Mouse (Mus musculus): ENCODE data around the gene Pcsk5.

DNA sequence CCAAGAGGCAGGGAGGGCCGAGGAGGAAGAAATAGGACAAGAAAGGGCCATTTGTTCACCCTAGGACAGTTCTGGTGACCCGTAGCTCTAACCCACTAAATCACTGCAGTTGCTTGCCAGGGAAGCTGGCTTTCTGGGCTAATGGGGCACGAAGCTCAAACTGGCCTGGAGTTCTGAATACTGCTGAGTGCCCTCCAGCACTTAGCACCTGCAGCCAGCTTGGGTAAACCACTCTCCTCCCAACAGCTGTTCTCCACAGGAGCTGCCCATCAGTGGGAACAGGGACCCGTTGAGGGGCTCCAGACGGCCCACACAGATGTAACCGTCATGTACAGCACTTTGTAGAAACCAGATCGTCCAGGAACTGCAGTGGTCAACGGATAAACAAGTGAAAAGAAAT lies 246.1 kb downstream of the Pcsk5 start:
- TF ChIP-seq CTCF (conservative IDR thresholded peaks at IDR 0.05 in 1 of 2, IDR thresholded peaks at IDR 0.05 in 1 of 2; ENCODE audit: low read depth in 2 of 2, low read length in 2 of 2): no peak
- TF ChIP-seq EP300 (IDR thresholded peaks at IDR 0.05; ENCODE audit: low read length): no peak
- TF ChIP-seq E2F4 (IDR thresholded peaks at IDR 0.05; ENCODE audit: insufficient replicate concordance, low read depth, low read length): no peak
- TF ChIP-seq SMC3 (IDR thresholded peaks at IDR 0.05; ENCODE audit: low read depth, low read length): no peak
- no peak for TF ChIP-seq POLR2A (IDR thresholded peaks at IDR 0.05; ENCODE audit: low read depth, low read length)
- no peak for TF ChIP-seq CHD2 (IDR thresholded peaks at IDR 0.05; ENCODE audit: low read length)
- no peak for TF ChIP-seq MEF2A (IDR thresholded peaks at IDR 0.05; ENCODE audit: borderline replicate concordance, low read depth, low read length)
- TF ChIP-seq CHD1 (IDR thresholded peaks at IDR 0.05; ENCODE audit: low read depth, low read length): no peak
- TF ChIP-seq POLR2AphosphoS2 (IDR thresholded peaks at IDR 0.05; ENCODE audit: low read depth, low read length): no peak
- TF ChIP-seq ZKSCAN1 (IDR thresholded peaks at IDR 0.05; ENCODE audit: borderline replicate concordance, low read depth, low read length): no peak
- no peak for TF ChIP-seq TCF12 (IDR thresholded peaks at IDR 0.05; ENCODE audit: low read depth, low read length)
- no peak for TF ChIP-seq ZMIZ1 (IDR thresholded peaks at IDR 0.05; ENCODE audit: low read depth, low read length)
- no peak for TF ChIP-seq RCOR1 (conservative IDR thresholded peaks at IDR 0.05; ENCODE audit: low read depth, low read length)
